Mouse (Mus musculus) gastrocnemius, postnatal 4 days (tissue): Measurements from ENCODE around the gene Gcc1. TPM values are rescaled to one million over a fixed set of nuclear protein-coding genes. Genes with fewer than 3 reads are reported as not detected.

ENCODE experiments used
- DNase-seq, 2 experiments: peaks; one replicate each; pipeline ENCODE4 v3.0.0; 2021 to 2022; ENCODE audit warnings: low spot score in 2 of 2, mixed read lengths in 2 of 2
- total RNA-seq, 2 experiments: library from RNA; stranded (reverse); gene quantifications; 2 replicates each; pipeline ENCODE4 v1.2.3; 2021

The Gcc1 gene
- total RNA-seq, 2 experiments from 2014 or later = 9.2 to 10.4 TPM

DNA sequence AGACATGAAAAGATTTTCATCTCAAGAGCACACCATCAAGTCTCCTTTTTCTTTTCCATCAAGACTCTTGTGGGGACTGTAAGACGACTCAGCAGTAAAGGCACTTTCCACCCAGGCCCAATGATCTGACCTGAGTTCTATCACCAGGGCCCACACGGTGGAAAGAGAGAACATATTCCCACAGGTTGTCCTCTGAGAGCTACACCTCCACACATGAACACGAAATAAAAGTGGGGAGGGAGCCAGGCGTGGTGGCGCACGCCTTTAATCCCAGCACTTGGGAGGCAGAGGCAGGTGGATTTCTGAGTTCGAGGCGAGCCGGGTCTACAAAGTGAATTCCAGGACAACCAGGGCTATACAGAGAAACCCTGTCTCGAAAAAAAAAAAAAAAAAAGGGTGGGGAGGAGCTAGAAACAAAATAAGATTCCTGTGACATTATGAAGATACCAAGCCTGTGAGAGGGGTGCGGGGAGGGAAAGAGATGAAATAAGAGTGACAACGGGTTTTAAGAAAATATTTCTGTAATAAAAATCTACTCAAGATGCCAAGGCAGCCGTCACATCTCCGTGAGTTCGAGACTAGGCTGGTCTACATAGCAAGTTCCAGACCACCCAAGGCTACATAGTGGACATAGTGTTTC lies 5.4 kb downstream of the Gcc1 start:
- DNase-seq = no peak

DNA sequence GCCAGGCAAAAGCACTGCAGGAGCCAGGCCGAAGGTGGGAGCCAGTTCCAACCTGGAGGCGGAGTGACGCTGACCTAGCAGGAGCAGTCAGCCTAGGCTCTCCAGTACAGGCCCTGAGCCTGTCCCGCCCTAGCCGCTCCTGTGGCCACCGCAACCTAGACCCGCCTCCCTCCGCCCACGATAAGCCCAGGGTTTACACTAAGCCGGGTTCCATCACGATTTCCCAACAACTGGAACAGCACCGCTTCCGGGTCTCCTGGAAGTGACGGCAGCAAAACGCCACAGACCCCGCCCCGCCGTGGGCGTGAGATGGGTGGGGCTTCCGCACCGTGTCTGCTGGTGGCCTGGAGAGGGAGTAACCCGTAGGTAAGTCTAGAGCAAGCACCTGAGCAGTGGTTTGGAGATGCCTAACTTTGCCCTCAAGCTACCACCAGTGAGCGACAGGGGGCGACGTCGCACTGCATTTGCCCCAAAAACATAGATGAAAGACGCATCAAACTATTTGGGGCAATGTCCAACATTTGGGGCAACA lies 6.7 kb downstream of the Gcc1 start:
- DNase-seq = peak; percentile 84 to 92

DNA sequence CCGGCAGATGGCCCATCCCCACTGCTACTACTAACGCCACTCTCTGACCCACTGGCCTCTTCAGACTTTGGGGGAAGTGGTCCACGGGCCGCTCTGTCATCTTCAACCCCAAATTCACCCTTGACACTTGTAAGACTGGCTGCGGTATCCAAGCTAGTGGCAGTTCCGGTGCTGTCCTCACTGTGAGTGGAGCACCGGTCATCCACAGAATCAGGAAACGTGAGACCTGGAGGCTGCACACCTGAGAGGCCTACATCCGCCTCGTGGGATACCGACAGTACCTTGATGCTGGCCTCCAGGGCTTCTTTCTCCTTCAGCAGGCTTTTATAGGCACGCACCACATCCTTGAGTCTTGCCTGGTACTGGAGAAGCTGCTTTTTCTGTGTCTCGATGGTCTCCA lies 7.3 kb downstream of the Gcc1 start:
- DNase-seq = no peak

DNA sequence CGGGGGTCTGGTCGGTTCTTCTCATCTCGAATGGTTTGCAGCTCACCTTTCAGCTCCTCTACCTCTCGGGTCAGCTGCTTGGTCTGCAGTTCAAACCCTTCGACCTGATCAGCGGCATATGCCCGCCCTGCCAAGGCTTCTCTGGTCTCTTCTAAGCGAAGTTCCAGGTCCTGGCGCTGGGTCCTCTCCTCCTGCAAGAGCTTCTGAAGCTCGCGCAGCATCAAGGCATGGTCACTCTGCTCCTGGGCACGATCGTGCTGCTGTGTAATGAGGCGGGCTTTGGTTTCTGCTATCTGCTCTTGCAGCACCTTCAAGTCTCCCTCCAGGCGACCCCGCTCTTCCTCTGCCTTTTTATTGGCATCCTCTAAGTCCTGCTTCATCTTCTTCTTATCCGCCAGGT lies 7.8 kb downstream of the Gcc1 start:
- DNase-seq = no peak

DNA sequence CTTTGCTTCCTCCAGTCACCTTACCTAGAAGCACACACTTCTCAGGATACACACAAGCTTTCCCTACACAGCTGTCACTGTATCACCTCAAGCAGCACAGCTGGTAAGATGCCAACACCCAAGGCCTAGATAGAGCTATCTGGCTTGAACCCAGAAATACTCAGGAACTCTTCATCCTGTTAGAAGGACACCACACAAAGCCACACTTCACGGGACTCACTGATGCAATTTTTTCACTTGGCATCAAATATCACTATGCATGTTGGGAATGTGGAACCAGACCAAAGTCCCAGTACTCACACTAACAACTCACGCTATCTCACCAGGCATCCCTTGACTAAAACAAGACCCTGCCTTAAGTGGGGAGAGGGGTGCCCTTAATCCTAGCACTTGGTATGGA lies 8.5 kb downstream of the Gcc1 start:
- no peak for DNase-seq

DNA sequence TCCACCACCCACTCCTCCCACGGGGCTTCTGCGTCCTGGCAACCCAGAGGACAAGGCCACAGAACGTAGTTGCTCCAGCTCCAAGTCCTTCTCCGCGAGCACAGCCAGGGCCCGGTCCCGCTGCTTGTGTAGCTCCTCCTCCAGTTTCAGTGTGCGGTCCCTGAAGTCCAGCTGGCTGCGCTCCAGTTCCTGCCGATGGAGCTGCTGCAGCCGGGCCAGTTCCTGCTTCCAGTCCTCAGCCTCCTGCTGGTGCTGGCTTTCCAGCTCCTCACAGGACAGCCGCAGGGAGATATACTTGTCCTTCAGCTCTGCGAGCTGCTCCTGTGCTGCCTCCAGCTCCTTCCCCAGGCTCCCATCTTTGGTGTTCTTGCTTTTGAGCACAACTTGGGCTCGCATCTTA lies 9.7 kb downstream of the Gcc1 start:
- peak; percentile 61 to 87 for DNase-seq

DNA sequence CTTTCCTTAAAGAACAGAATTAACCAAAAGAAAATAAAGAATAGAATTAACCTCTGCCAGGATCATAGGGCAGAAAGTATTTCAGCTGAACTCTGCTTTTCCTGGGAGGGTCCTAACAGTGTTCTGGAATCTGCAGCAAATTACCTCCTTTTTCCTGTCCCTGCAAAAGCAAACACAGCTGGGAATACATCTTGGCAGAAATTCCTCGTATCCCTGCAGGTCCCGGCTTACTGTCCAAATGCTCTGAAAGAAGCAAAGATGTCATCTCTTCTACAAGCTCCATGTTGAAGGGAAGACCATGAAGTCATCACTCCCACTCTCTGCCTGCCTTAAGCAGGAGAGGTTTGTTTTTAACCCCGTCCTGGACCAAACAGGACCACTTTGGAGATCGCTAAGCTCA lies 11.2 kb downstream of the Gcc1 start:
- no peak for DNase-seq

DNA sequence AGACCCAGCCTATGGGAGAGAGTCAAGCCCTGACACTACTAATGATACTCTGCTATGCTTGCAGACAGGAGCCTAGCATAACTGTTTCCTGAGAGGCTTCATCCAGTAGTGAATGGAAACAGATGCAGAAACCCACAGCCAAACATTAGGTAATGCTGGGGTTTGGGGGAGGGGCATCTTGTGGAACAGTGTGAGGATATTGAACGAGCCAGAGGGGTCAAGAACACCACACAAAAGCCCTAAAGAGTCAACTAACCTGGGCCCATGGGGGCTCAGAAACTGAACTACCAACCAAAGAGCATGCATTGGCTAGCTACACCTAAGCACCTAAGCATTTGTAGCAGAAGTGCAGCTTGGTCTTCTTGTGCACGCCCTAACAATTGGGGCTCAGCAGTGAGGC lies 17.0 kb downstream of the Gcc1 start:
- no peak for DNase-seq

DNA sequence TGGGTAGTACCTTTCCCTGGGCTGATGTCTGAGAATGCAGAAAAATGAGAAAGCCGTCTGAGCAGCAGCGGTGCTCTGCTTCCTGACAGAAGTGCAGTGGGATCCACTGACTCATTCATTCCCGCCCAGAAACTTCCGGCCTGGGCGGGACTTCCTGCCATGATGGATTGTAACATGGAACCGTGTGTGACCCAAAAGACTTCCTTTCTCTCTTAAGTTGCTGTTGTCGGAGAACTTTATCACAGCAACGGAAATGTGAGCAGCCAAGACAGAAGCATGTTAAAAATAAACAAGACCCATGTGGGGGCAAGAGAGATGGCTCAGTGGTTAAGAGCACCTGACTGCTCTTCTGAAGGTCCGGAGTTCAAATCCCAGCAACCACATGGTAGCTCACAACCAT lies 18.1 kb downstream of the Gcc1 start:
- DNase-seq = no peak

DNA sequence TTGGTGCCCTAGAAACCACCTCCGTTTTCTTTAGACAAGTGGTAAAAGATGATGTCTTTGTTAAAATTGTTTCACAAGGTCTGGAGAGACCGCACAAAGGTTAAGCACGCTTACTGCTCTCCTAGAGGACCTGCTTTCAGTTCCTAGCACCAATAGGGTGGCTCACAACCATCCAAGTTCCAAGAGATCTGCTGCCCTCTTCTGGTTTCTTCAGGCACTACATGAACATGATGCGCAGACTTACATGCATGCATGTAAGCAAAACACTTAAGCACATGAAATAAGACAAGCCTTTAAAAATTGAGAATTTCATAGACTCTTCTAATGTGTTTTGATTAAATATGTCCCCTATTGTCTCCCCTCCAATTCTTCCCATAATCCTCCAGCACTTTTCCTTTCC lies 28.4 kb downstream of the Gcc1 start:
- no peak for DNase-seq

DNA sequence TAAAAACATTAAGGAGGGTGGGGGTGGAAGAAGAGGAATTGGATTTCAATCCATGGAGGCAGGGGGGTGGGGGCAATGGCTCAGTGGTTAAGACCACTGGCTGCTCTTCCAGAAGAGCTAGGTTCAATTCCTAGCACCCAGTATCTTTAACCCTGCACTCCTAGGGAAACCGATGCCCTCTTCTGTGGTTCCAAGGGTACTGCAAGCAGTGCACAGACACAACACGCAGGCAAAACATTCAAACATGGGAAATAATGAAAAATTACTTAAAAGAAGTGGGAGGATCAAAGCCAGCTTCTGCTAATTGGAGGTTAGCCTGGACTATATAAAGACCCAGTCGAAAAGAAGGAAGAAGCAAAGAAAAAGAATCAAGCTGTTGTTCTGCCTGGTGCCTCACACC lies 29.5 kb downstream of the Gcc1 start:
- no peak for DNase-seq

DNA sequence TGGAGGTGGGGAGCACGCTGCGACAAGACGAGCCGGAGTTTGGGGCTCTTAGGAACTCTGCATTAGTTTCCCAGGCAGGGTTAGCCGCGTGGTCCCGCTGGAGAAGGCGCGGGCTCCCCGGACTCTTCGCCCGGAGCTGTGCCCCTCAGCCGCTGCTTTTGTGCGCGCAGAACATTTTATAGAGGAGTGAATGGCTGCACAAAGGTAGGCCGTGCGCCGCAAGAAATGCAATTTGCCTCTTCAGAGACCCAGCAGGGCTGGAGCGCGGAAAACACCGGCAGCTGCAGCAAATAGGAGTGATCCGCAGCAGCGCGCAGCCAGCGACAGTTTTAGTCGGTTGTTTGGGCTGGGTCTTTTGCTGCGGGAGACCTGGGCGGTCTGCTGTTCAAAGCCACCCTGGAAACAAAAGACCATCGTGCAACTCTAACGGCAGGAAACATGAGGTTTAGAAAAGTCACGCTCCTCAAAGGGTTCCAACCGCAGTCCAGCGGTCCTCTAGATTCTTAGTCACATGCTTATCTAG lies 30.4 kb downstream of the Gcc1 start, which contains the start of gene Zfp800:
Gene Zfp800, minus strand, starts transcription at position 325 of the 523 bp plus-strand sequence.
- no peak for DNase-seq

DNA sequence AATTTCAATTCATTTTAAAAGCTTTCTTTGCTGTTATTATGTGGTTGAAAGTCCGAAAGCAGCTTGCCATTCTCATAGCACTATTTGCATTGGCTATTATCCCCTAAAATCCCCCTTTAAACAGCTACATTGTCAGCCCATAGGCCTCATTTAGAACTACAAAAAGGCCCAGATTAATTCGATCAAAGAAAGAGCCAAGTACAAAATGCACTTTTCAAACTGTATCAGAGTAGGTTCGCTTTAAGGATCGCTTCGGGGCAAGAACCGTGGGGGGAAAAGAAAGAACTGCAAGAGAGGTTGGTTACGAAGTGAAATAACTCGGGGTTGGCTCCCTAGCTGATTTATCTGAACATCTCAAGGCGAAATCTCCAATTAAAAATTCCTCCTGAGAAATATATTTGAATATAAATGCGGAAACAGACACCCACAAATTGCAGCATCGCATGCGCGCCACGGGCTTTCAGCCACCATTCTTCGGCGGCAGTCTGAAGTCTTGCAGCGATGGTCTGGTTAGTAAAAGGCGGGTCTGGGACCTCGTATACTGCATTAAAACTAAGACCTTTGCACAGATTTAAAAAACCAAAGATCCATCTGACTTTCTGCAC lies 31.2 kb downstream of the Gcc1 start:
- DNase-seq = no peak

DNA sequence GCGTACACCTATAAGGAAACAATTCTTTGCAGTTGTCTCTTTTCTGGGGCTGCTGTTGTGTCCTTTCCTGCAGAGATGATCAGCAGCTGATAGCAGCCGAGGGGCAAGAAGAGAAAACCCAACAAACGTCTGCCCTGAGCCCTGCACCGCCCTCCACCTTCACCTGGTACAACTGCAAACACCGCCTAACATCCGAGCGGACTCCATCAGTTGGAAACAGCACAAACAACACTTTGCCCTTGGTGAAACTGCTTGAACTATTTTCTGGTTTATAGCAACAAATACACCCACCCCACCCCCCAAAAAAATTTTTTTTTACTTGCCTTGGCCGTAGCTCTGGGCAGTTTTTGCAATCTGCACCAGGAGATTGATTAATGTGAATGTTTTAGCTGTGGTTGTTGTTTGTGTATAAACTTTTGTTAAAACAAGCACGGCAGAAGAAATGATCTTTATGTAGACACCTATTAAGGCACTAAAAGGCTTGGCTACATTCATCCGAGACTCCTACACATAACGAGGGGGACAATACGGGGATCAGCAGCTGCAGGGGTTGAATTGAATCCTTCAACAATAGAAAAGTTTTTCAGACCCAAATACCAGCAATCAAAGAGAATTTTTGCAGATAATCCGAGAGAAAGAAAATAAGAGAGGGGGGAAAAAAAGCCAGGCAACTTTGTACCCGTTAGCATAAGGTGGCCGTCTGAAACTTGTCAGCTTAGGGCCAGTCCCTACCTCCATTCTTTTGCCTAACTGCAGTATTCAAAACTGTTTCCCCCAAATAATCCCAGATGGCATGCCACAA lies 31.9 kb downstream of the Gcc1 start:
- no peak for DNase-seq

DNA sequence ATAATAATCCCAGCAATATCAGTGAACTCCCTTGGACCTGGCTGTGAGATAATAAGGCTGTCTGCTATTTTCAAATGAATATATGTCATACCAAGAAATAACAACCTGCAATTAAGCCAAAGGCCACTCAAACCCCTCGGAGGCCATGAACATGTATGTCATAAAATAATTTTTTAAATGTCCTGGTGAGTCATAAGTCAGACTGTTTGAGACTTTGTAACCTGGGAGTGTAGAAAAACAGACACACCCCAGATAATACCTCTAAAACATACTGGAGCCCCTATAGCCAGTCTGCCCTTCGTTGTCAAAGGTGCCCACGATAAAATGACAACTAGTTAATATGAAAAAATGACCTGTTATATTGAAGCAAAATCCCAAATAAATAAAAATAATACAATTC lies 39.2 kb downstream of the Gcc1 start:
- no peak for DNase-seq

DNA sequence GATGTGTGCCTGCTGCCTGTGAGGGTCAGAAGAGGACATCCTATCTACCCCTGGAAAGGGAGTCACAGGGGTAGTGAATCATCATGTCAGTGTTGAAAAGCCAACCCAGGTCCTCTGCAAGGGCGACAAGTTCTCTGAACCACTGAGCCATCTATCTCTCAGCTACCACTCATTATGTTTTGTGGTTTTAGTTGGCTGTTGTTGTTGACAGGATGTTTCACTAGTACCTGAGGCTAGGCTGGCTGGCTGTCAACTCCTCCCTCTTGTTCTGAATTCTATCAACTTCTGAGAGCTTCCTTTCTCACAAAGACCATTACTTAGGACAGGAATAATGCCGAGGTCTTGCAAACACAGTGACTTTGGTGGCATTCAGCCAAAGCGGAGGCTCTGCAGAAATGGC lies 43.0 kb downstream of the Gcc1 start:
- DNase-seq = no peak

DNA sequence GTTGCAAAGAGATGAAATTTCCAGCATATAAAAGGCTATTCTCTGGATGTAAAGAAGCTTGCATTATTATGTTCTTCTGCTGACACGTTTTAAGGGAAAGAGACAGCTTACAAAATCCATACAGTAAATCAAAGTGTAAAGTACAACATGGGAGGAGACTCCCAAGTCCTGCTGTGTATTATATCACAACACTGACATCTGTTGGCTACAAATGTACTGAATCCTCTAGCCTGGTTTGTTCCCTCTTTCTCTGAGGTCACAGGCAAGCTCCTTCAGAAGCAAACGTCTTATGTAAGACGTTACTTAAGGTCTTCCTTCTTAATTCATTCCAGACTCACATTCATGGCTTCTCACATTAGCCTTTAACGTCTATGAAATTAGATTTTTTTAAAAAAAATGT lies 46.2 kb downstream of the Gcc1 start:
- DNase-seq = no peak

DNA sequence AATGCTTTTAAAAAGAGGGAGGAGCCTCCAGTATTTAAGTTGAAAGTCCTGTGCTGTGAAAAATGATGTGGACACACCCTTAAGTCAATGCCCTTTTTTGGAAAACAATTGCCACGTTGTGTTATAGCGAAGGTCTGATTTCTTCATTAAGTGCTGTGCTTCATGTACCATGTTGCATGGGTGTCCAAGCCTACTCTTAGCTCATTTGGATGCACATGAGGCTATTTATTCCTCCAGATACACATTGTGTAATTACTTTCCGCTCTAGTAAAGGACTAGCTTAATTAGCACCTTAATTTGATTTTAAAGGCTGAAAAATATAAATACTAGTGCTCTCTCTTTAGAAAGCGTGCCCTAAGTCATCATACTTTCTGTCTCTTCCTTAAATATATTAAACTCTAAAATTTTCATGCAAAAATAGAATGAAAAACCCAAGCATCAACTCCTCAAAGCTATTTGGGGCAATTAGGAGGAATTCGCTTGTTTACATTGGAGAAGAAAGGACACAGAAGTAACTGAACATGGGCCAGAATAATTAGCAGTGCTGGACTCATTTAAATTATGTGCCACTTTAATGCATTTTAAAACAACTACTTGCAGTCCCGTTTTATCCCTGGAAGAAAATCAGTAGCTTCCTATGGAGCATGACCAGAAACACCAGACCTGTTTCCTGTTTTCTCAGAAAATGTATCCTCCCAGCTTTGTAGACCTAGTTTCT lies 58.1 kb downstream of the Gcc1 start:
- DNase-seq = no peak

DNA sequence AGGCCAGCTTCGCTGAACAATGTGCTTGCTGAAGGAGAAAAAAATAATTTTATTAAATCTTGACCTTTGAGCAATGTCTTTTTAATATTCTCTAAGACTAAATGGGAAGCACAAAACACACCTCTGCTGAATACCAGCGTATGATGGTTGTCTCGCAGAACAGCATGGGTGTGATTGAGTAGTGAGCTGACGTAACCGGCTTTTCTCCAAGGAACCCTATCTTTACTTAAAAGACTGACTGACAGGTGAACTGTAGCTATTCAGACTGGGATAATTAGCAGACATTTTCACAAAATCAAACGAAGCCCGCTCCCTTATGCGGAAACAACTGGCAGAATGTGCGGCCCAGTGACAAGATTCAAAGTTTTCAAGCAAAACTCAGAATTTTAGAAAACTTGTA lies 60.6 kb downstream of the Gcc1 start:
- no peak for DNase-seq
